Mouse (Mus musculus): Measurements from ENCODE around the gene Pir. TPM values are rescaled to one million over a fixed set of nuclear protein-coding genes. Genes with fewer than 3 reads are reported as not detected.

Pir gene
- polyA plus RNA-seq, 1 experiment from 2014 or later, result 6.6 TPM

- H3K4me3 ChIP-seq, result no peak overlapping the region
- no peaks in the 10 kb centered on the region for H3K9me3 ChIP-seq
- H3K27me3 ChIP-seq, result no peaks in the 10 kb centered on the region; the same call in 1 of the 2 replicates
- H3K4me2 ChIP-seq (replicated peaks), result no peak overlapping the region
- H3K9ac ChIP-seq, result no peak overlapping the region
- H3K36me3 ChIP-seq, result no peaks in the 10 kb centered on the region
- no peaks in the 10 kb centered on the region for H3K4me1 ChIP-seq
- ATAC-seq (ENCODE audit: insufficient number of reproducible peaks, insufficient read depth, low FRiP score, low TSS enrichment), result no peak
- no peak overlapping the region for H3K27ac ChIP-seq
Observed at GRCm38 (mm10) chrX:164405080-164405649, 136.0 kb downstream of the Pir start.

GRCm38 (mm10) chrX:164406133-164407022, 137.2 kb downstream of the Pir start:
- H3K9me3 ChIP-seq, result no peaks in the 10 kb centered on the region
- 71% methylated on average over 9 of the region's 9 CpGs for WGBS
- H3K9ac ChIP-seq, result no peak overlapping the region
- H3K36me3 ChIP-seq, result no peaks in the 10 kb centered on the region
- no peaks in the 10 kb centered on the region; the same call in 1 of the 2 replicates for H3K27me3 ChIP-seq
- H3K27ac ChIP-seq, result no peak overlapping the region
- no peak overlapping the region for H3K4me3 ChIP-seq
- no peak overlapping the region for H3K4me2 ChIP-seq (replicated peaks)
- no peaks in the 10 kb centered on the region for H3K4me1 ChIP-seq
- ATAC-seq (ENCODE audit: insufficient number of reproducible peaks, insufficient read depth, low FRiP score, low TSS enrichment), result no peak

GRCm38 (mm10) chrX:164408301-164408927, 139.2 kb downstream of the Pir start:
- WGBS, result 84% methylated on average over 3 of the region's 3 CpGs
- no peaks in the 10 kb centered on the region for H3K36me3 ChIP-seq
- H3K27ac ChIP-seq, result no peak overlapping the region
- H3K27me3 ChIP-seq, result peaks cover 4% of the 10 kb centered on the region; the same call in 1 of the 2 replicates
- no peaks in the 10 kb centered on the region for H3K9me3 ChIP-seq
- H3K4me3 ChIP-seq, result no peak overlapping the region
- no peak overlapping the region for H3K9ac ChIP-seq
- H3K4me2 ChIP-seq (replicated peaks), result no peak overlapping the region
- no peak for ATAC-seq (ENCODE audit: insufficient number of reproducible peaks, insufficient read depth, low FRiP score, low TSS enrichment)
- H3K4me1 ChIP-seq, result no peaks in the 10 kb centered on the region

- ATAC-seq (ENCODE audit: insufficient number of reproducible peaks, insufficient read depth, low FRiP score, low TSS enrichment), result no peak
- Histone ChIP-seq H3K4me3 (no peak overlapping the region), H3K4me1 (no peaks in the 10 kb centered on the region), H3K27me3 (0 out of 2 replicates have a peak, but pooled peaks cover 4% of the 10 kb centered on the region), H3K4me2 (replicated peaks) (no peak overlapping the region), H3K27ac (no peak overlapping the region), H3K36me3 (no peaks in the 10 kb centered on the region), H3K9ac (no peak overlapping the region), H3K9me3 (no peaks in the 10 kb centered on the region)
- WGBS, result 86% methylated on average over 1 of the region's 1 CpGs
Observed at GRCm38 (mm10) chrX:164410562-164410961, 141.4 kb downstream of the Pir start.

- Histone ChIP-seq H3K27me3 (0 out of 2 replicates have a peak, but pooled peaks cover 5% of the 10 kb centered on the region), H3K4me3 (no peak overlapping the region), H3K36me3 (no peaks in the 10 kb centered on the region), H3K9me3 (no peaks in the 10 kb centered on the region), H3K4me1 (no peaks in the 10 kb centered on the region; the same call in 1 of the 2 replicates), H3K4me2 (replicated peaks) (no peak overlapping the region), H3K27ac (no peak overlapping the region), H3K9ac (no peak overlapping the region)
- WGBS, result 74% methylated on average over 2 of the region's 2 CpGs
- ATAC-seq (ENCODE audit: insufficient number of reproducible peaks, insufficient read depth, low FRiP score, low TSS enrichment), result no peak
Observed at GRCm38 (mm10) chrX:164416803-164417202, 147.6 kb downstream of the Pir start.

GRCm38 (mm10) chrX:164418008-164418407, 148.8 kb downstream of the Pir start:
- ATAC-seq (ENCODE audit: insufficient number of reproducible peaks, insufficient read depth, low FRiP score, low TSS enrichment), result no peak
- Histone ChIP-seq H3K4me2 (replicated peaks) (no peak overlapping the region), H3K4me3 (no peak overlapping the region), H3K27ac (no peak overlapping the region), H3K4me1 (no peaks in the 10 kb centered on the region; the same call in 1 of the 2 replicates), H3K36me3 (no peaks in the 10 kb centered on the region), H3K9me3 (no peaks in the 10 kb centered on the region), H3K9ac (no peak overlapping the region), H3K27me3 (0 out of 2 replicates have a peak, but pooled peaks cover 2% of the 10 kb centered on the region)

- Histone ChIP-seq H3K27ac (peak within 1 kb of the TSS; percentile 57; the same call in 1 of the 2 replicates), H3K27me3 (0 out of 2 replicates have a peak, but pooled peaks cover 2% of the 10 kb centered on the region)
- 15% methylated on average over 35 of the region's 40 CpGs for WGBS
Observed at GRCm38 (mm10) chrX:164419471-164419939, 150.3 kb downstream of the Pir start, which contains the start of gene Piga. Gene Piga (plus strand): TSS chrX:164419787.

GRCm38 (mm10) chrX:164419955-164420354, 150.8 kb downstream of the Pir start:
- 0 out of 2 replicates have a peak, but pooled peaks cover 2% of the 10 kb centered on the region for H3K27me3 ChIP-seq
- peak overlapping the region; percentile 54 for H3K9ac ChIP-seq
- no peaks in the 10 kb centered on the region for H3K36me3 ChIP-seq
- peak overlapping the region; percentile 51 for H3K4me3 ChIP-seq
- ATAC-seq (ENCODE audit: insufficient number of reproducible peaks, insufficient read depth, low FRiP score, low TSS enrichment), result peak; percentile 58
- 25% methylated on average over 13 of the region's 13 CpGs for WGBS
- H3K4me1 ChIP-seq, result no peaks in the 10 kb centered on the region; the same call in 1 of the 2 replicates
- peak overlapping the region; percentile 50 for H3K4me2 ChIP-seq (replicated peaks)
- peak overlapping the region; percentile 57; the same call in 1 of the 2 replicates for H3K27ac ChIP-seq
- no peaks in the 10 kb centered on the region for H3K9me3 ChIP-seq

More at GRCm38 (mm10) chrX:164419471-164419939, 150.3 kb downstream of the Pir start, which contains the start of gene Piga:
- peak; percentile 100 for ATAC-seq (ENCODE audit: insufficient number of reproducible peaks, insufficient read depth, low FRiP score, low TSS enrichment)
- Histone ChIP-seq H3K4me3 (peak within 1 kb of the TSS; percentile 51), H3K9ac (peak within 1 kb of the TSS; percentile 54), H3K4me1 (no peaks in the 10 kb centered on the region; the same call in 1 of the 2 replicates), H3K9me3 (no peaks in the 10 kb centered on the region), H3K4me2 (replicated peaks) (peak within 1 kb of the TSS; percentile 50), H3K36me3 (no peaks in the 10 kb centered on the region)

GRCm38 (mm10) chrX:164420518-164420917, 151.3 kb downstream of the Pir start:
- H3K4me2 ChIP-seq (replicated peaks), result peak overlapping the region; percentile 50
- 52% methylated on average over 3 of the region's 3 CpGs for WGBS
- no peaks in the 10 kb centered on the region for H3K36me3 ChIP-seq
- H3K27ac ChIP-seq, result no peak overlapping the region
- H3K9me3 ChIP-seq, result no peaks in the 10 kb centered on the region
- peak overlapping the region; percentile 51 for H3K4me3 ChIP-seq
- peak overlapping the region; percentile 54; the same call in 1 of the 2 replicates for H3K9ac ChIP-seq
- no peak for ATAC-seq (ENCODE audit: insufficient number of reproducible peaks, insufficient read depth, low FRiP score, low TSS enrichment)
- 0 out of 2 replicates have a peak, but pooled peaks cover 2% of the 10 kb centered on the region for H3K27me3 ChIP-seq
- H3K4me1 ChIP-seq, result no peaks in the 10 kb centered on the region; the same call in 1 of the 2 replicates
